Mouse (Mus musculus) liver, embryonic 11.5 days (tissue): ENCODE measurements around the gene 1700020L24Rik. TPM values are rescaled to one million over a fixed set of nuclear protein-coding genes. Genes with fewer than 3 reads are reported as not detected.

Source experiments
- ATAC-seq: fragments of 200-750 bp; cut with Nextera tagmentation; replicated peaks from 2 replicates; pipeline ENCODE4 v1.8.0; 2017; ENCODE audit warnings: moderate number of reproducible peaks, mild to moderate bottlenecking, moderate TSS enrichment, moderate library complexity; ENCODE audit not compliant: low FRiP score
- DNase-seq: peaks from one replicate; pipeline ENCODE4 v3.0.0-alpha.2; 2017; ENCODE audit warnings: low spot score
- H3K27ac ChIP-seq: fragments of 300-500 bp; sonication (generic); 2 replicates; pipeline ENCODE4 v1.5.1; 2014; ENCODE audit warnings: mild to moderate bottlenecking, low read depth, low read length, control low read depth
- H3K27me3 ChIP-seq: fragments of 300-500 bp; sonication (generic); replicated peaks from 2 replicates; pipeline ENCODE4 v1.6.1; 2014; ENCODE audit warnings: low read length, mixed read lengths; ENCODE audit not compliant: control insufficient read depth, insufficient read depth
- H3K36me3 ChIP-seq: fragments of 300-500 bp; sonication (generic); 2 replicates; pipeline ENCODE4 v1.6.1; 2014; ENCODE audit warnings: mild to moderate bottlenecking, low read length, moderate library complexity, mixed read lengths; ENCODE audit not compliant: control insufficient read depth, insufficient read depth
- H3K4me1 ChIP-seq: fragments of 300-500 bp; sonication (generic); replicated peaks from 2 replicates; pipeline ENCODE4 v1.6.1; 2014; ENCODE audit warnings: low read length, mixed read lengths; ENCODE audit not compliant: control insufficient read depth, insufficient read depth
- H3K4me2 ChIP-seq: fragments of 300-500 bp; sonication (generic); 2 replicates; pipeline ENCODE4 v1.6.1; 2014; ENCODE audit warnings: mild to moderate bottlenecking, control low read depth, moderate library complexity
- H3K4me3 ChIP-seq: fragments of 300-500 bp; sonication (generic); 2 replicates; pipeline ENCODE4 v1.5.1; 2014; ENCODE audit warnings: low read depth, low read length, control low read depth
- H3K9ac ChIP-seq: fragments of 300-500 bp; sonication (generic); 2 replicates; pipeline ENCODE4 v1.6.1; 2014; ENCODE audit warnings: low read depth, low read length, control low read depth
- H3K9me3 ChIP-seq: fragments of 300-500 bp; sonication (generic); 2 replicates; pipeline ENCODE4 v1.6.1; 2016; ENCODE audit warnings: low read length, inconsistent platforms, mixed read lengths; ENCODE audit not compliant: control insufficient read depth
- WGBS: fragments of 180-500 bp; shearing (Covaris S2); extraction: QIAGEN DNeasy Blood & Tissue Kit; methylation state at CpG from one replicate; pipeline ENCODE4 v1.1.7; 2014; 5-methylcytosine and 5-hydroxymethylcytosine counted together
- polyA plus RNA-seq: library from polyadenylated mRNA; unstranded; fragments of >200 nt; fragmentation: Nextera tagmentation; extraction: Ambion mirVana; gene quantifications from 2 replicates; pipeline ENCODE4 v1.2.1, GENCODE M21; 2014

1700020L24Rik gene
- polyA plus RNA-seq, 1 experiment from 2014 or later, result 0.82 TPM

GRCm38 (mm10) chr11:83409087-83409754 lies 28.3 kb upstream of the 1700020L24Rik start, which contains the start of gene Rasl10b:
Rasl10b (plus strand) TSS chr11:83409137.
- Histone ChIP-seq H3K9ac (peak within 1 kb of the TSS; percentile 62; the same call in 1 of the 2 replicates), H3K4me1 (peaks cover 4% of the 10 kb centered on the region), H3K9me3 (no peaks in the 10 kb centered on the region), H3K4me3 (peak within 1 kb of the TSS; percentile 72), H3K4me2 (peak within 1 kb of the TSS; percentile 75), H3K36me3 (0 out of 2 replicates have a peak, but pooled peaks cover under 1% of the 10 kb centered on the region), H3K27ac (no peak within 1 kb of the TSS), H3K27me3 (peaks cover 43% of the 10 kb centered on the region)
- WGBS, result 7% methylated on average over 26 of the region's 44 CpGs
- peak; percentile 58 for DNase-seq
- ATAC-seq, result no peak

- ATAC-seq (no peak), DNase-seq (no peak)
- Histone ChIP-seq H3K27me3 (peaks cover 43% of the 10 kb centered on the region), H3K4me3 (peak overlapping the region; percentile 72), H3K4me1 (peaks cover 4% of the 10 kb centered on the region), H3K9me3 (no peaks in the 10 kb centered on the region), H3K27ac (no peak overlapping the region), H3K4me2 (peak overlapping the region; percentile 75), H3K36me3 (no peaks in the 10 kb centered on the region), H3K9ac (peak overlapping the region; percentile 62; the same call in 1 of the 2 replicates)
- 5% methylated on average over 31 of the region's 40 CpGs for WGBS
Observed at GRCm38 (mm10) chr11:83409792-83410291, 27.6 kb upstream of the 1700020L24Rik start.

GRCm38 (mm10) chr11:83410510-83410909 lies 27.0 kb upstream of the 1700020L24Rik start:
- peaks cover 43% of the 10 kb centered on the region for H3K27me3 ChIP-seq
- H3K9me3 ChIP-seq, result no peaks in the 10 kb centered on the region
- peaks cover 4% of the 10 kb centered on the region for H3K4me1 ChIP-seq
- no peak overlapping the region for H3K9ac ChIP-seq
- no peak overlapping the region; the same call in 1 of the 2 replicates for H3K4me3 ChIP-seq
- peak overlapping the region; percentile 75 for H3K4me2 ChIP-seq
- 43% methylated on average over 6 of the region's 6 CpGs for WGBS
- H3K27ac ChIP-seq, result no peak overlapping the region
- H3K36me3 ChIP-seq, result no peaks in the 10 kb centered on the region
- ATAC-seq (no peak), DNase-seq (no peak)

GRCm38 (mm10) chr11:83417080-83417479 lies 20.4 kb upstream of the 1700020L24Rik start:
- H3K27me3 ChIP-seq, result peaks cover 45% of the 10 kb centered on the region
- 10% methylated on average over 5 of the region's 5 CpGs for WGBS
- DNase-seq, result peak; percentile 60

GRCm38 (mm10) chr11:83417708-83418107 lies 19.8 kb upstream of the 1700020L24Rik start:
- H3K27ac ChIP-seq, result no peak overlapping the region
- no peak overlapping the region for H3K9ac ChIP-seq
- ATAC-seq (no peak), DNase-seq (no peak)
- no peaks in the 10 kb centered on the region for H3K36me3 ChIP-seq
- peaks cover 41% of the 10 kb centered on the region for H3K27me3 ChIP-seq
- WGBS, result 67% methylated on average over 7 of the region's 7 CpGs
- no peak overlapping the region for H3K4me2 ChIP-seq
- H3K4me1 ChIP-seq, result no peaks in the 10 kb centered on the region
- H3K4me3 ChIP-seq, result no peak overlapping the region
- no peaks in the 10 kb centered on the region for H3K9me3 ChIP-seq

More at GRCm38 (mm10) chr11:83417080-83417479, 20.4 kb upstream of the 1700020L24Rik start:
- Histone ChIP-seq H3K4me2 (no peak overlapping the region), H3K27ac (no peak overlapping the region), H3K36me3 (no peaks in the 10 kb centered on the region), H3K4me3 (no peak overlapping the region), H3K9me3 (no peaks in the 10 kb centered on the region), H3K9ac (no peak overlapping the region), H3K4me1 (no peaks in the 10 kb centered on the region)
- ATAC-seq, result no peak

GRCm38 (mm10) chr11:83418566-83418965 lies 18.9 kb upstream of the 1700020L24Rik start:
- Histone ChIP-seq H3K9ac (no peak overlapping the region), H3K27me3 (peaks cover 38% of the 10 kb centered on the region), H3K36me3 (no peaks in the 10 kb centered on the region), H3K4me1 (no peaks in the 10 kb centered on the region), H3K27ac (no peak overlapping the region), H3K9me3 (no peaks in the 10 kb centered on the region), H3K4me3 (no peak overlapping the region), H3K4me2 (peak overlapping the region; percentile 33; the same call in 1 of the 2 replicates)
- WGBS, result 6% methylated on average over 38 of the region's 38 CpGs
- ATAC-seq, result no peak
- DNase-seq, result no peak

- Histone ChIP-seq H3K4me1 (no peaks in the 10 kb centered on the region), H3K9me3 (no peaks in the 10 kb centered on the region), H3K27ac (no peak overlapping the region), H3K27me3 (peaks cover 36% of the 10 kb centered on the region), H3K9ac (no peak overlapping the region), H3K36me3 (no peaks in the 10 kb centered on the region), H3K4me2 (no peak overlapping the region), H3K4me3 (no peak overlapping the region)
- DNase-seq, result no peak
- no peak for ATAC-seq
- 36% methylated on average over 4 of the region's 4 CpGs for WGBS
Observed at GRCm38 (mm10) chr11:83420338-83420737, 17.1 kb upstream of the 1700020L24Rik start.

GRCm38 (mm10) chr11:83421305-83421704 lies 16.2 kb upstream of the 1700020L24Rik start:
- 4% methylated on average over 9 of the region's 9 CpGs for WGBS
- DNase-seq, result peak; percentile 73
- H3K36me3 ChIP-seq, result no peaks in the 10 kb centered on the region
- H3K9me3 ChIP-seq, result no peaks in the 10 kb centered on the region
- no peaks in the 10 kb centered on the region for H3K4me1 ChIP-seq
- H3K27ac ChIP-seq, result no peak overlapping the region
- H3K9ac ChIP-seq, result no peak overlapping the region
- H3K4me2 ChIP-seq, result no peak overlapping the region
- no peak overlapping the region for H3K4me3 ChIP-seq
- peaks cover 36% of the 10 kb centered on the region for H3K27me3 ChIP-seq
- no peak for ATAC-seq

GRCm38 (mm10) chr11:83424681-83425080 lies 12.8 kb upstream of the 1700020L24Rik start:
- H3K27me3 ChIP-seq, result peaks cover 40% of the 10 kb centered on the region
- no peak overlapping the region for H3K4me3 ChIP-seq
- no peaks in the 10 kb centered on the region for H3K36me3 ChIP-seq
- DNase-seq (peak; percentile 74), ATAC-seq (0 out of 2 replicates have a peak, but pooled peaks have one; percentile 30)
- WGBS, result 9% methylated on average over 8 of the region's 8 CpGs
- no peak overlapping the region for H3K9ac ChIP-seq
- no peak overlapping the region for H3K27ac ChIP-seq
- H3K9me3 ChIP-seq, result no peaks in the 10 kb centered on the region
- H3K4me1 ChIP-seq, result no peaks in the 10 kb centered on the region; the same call in 1 of the 2 replicates
- no peak overlapping the region for H3K4me2 ChIP-seq
